Mouse (Mus musculus) testis, postnatal 14 days (tissue): ENCODE data around the gene Scgb1c1.

Experiments
- DNase-seq: peaks from one replicate; pipeline ENCODE4 v3.0.0; 2021; ENCODE audit warnings: low spot score

Gene Scgb1c1

GRCm38 (mm10) chr7:140844905-140845665, at the start of gene Scgb1c1:
Scgb1c1 (plus strand) TSS chr7:140845547.
- peak; percentile 56 for DNase-seq

GRCm38 (mm10) chr7:140797619-140798018, 47.7 kb upstream of the Scgb1c1 start:
- DNase-seq = no peak

- DNase-seq = no peak
These were observed 47.1 kb upstream of the Scgb1c1 start for GRCm38 (mm10) chr7:140798212-140798611.

GRCm38 (mm10) chr7:140802629-140803028, 42.7 kb upstream of the Scgb1c1 start:
- no peak for DNase-seq

GRCm38 (mm10) chr7:140805704-140806103, 39.6 kb upstream of the Scgb1c1 start:
- no peak for DNase-seq

GRCm38 (mm10) chr7:140810496-140810895, 34.9 kb upstream of the Scgb1c1 start:
- no peak for DNase-seq

- DNase-seq = no peak
These were observed 33.6 kb upstream of the Scgb1c1 start for GRCm38 (mm10) chr7:140811714-140812113.

GRCm38 (mm10) chr7:140812850-140813249, 32.5 kb upstream of the Scgb1c1 start:
- no peak for DNase-seq

- no peak for DNase-seq
These were observed 25.2 kb upstream of the Scgb1c1 start for GRCm38 (mm10) chr7:140820173-140820572.

- no peak for DNase-seq
These were observed 24.1 kb upstream of the Scgb1c1 start for GRCm38 (mm10) chr7:140821305-140821652.

- peak; percentile 48 for DNase-seq
These were observed 23.6 kb upstream of the Scgb1c1 start, which contains the start of gene Zfp941 for GRCm38 (mm10) chr7:140821653-140822329. Zfp941 (minus strand) TSS chr7:140822178.

- no peak for DNase-seq
These were observed 22.6 kb upstream of the Scgb1c1 start for GRCm38 (mm10) chr7:140822731-140823130.

- no peak for DNase-seq
These were observed 17.0 kb upstream of the Scgb1c1 start for GRCm38 (mm10) chr7:140828171-140828881.

GRCm38 (mm10) chr7:140831447-140831846, 13.9 kb upstream of the Scgb1c1 start:
- DNase-seq = no peak

GRCm38 (mm10) chr7:140833341-140833740, 12.0 kb upstream of the Scgb1c1 start:
- no peak for DNase-seq

- no peak for DNase-seq
These were observed 10.2 kb upstream of the Scgb1c1 start, which contains the start of gene Urah for GRCm38 (mm10) chr7:140834968-140835757. Urah (plus strand) TSS chr7:140835018.

GRCm38 (mm10) chr7:140835758-140836087, 9.6 kb upstream of the Scgb1c1 start:
- no peak for DNase-seq

- DNase-seq = no peak
These were observed 8.9 kb upstream of the Scgb1c1 start for GRCm38 (mm10) chr7:140836243-140837115.

- DNase-seq = no peak
These were observed 5.8 kb upstream of the Scgb1c1 start for GRCm38 (mm10) chr7:140839556-140839955.

- no peak for DNase-seq
These were observed 4.3 kb upstream of the Scgb1c1 start for GRCm38 (mm10) chr7:140840750-140841735.
